Mouse (Mus musculus) heart, adult 2 months (tissue): ENCODE measurements at regions not wholly inside any gene's neighbourhood (a gene's known extent, or its start where the extent isn't known, plus 50 kb on each side); places are given as distances from the start of the nearest gene placed in this dataset.

Source experiments
- CTCF ChIP-seq: fragments of 200-600 bp; IDR thresholded peaks from 2 replicates; pipeline ENCODE4 v1.8.1; 2022; ENCODE audit warnings: antibody characterized with exemption, mild to moderate bottlenecking, moderate library complexity
- EP300 ChIP-seq: fragments of 200-500 bp; IDR thresholded peaks from 2 replicates; pipeline ENCODE4 v1.6.1; 2011; ENCODE audit warnings: low read depth, low read length, control low read depth; ENCODE audit not compliant: insufficient read depth
- POLR2A ChIP-seq: fragments of 200-500 bp; IDR thresholded peaks from 2 replicates; pipeline ENCODE4 v1.6.1; 2011; ENCODE audit warnings: mild to moderate bottlenecking, low read depth, low read length, control low read depth; ENCODE audit not compliant: insufficient read depth

DNA sequence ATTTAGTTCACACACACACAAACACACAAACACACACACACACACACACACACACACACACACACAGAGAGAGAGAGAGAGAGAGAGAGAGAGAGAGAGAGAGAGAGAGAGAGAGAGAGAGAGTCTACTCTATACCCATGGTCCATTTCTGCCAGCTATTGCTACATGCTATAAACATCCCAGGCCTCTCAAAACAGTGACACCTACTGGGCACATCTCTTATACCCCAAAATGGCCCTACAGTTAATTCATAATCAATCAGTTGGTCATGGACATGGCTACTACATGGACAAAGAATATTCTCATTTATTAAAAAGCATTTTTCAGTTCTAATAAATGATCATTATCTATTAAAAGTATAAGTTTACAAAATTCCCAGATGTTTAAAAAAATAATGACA lies 236.8 kb upstream of the Robo2 start:
- no peak for TF ChIP-seq POLR2A
- peak; percentile 41 for TF ChIP-seq CTCF
- TF ChIP-seq EP300 = no peak
